Mouse (Mus musculus) embryonic facial prominence, embryonic 11.5 days (tissue): ENCODE measurements around the gene Rhbdd2. TPM values are rescaled to one million over a fixed set of nuclear protein-coding genes. Genes with fewer than 3 reads are reported as not detected.
"Not testable (repeated sequence)": the region's sequence is repeated elsewhere in the genome, so short reads cannot be mapped to it uniquely, and the experiment has no call there.

Experiments
- ATAC-seq: fragments of 200-750 bp; cut with Nextera tagmentation; replicated peaks from 2 replicates; pipeline ENCODE4 v1.8.0; 2017; ENCODE audit warnings: low read depth; ENCODE audit not compliant: insufficient number of reproducible peaks, low FRiP score, low TSS enrichment
- DNase-seq: peaks from one replicate; pipeline ENCODE4 v3.0.0-alpha.2; 2015; ENCODE audit warnings: low spot score
- H3K27ac ChIP-seq: fragments of 300-500 bp; sonication (generic); replicated peaks from 2 replicates; pipeline ENCODE4 v1.5.1; 2014; ENCODE audit warnings: mild to moderate bottlenecking, low read depth, low read length, control low read depth
- H3K27me3 ChIP-seq: fragments of 300-500 bp; sonication (generic); 2 replicates; pipeline ENCODE4 v1.6.1; 2014; ENCODE audit warnings: mild to moderate bottlenecking, low read length, moderate library complexity, mixed read lengths; ENCODE audit not compliant: control insufficient read depth, insufficient read depth
- H3K36me3 ChIP-seq: fragments of 300-500 bp; sonication (generic); replicated peaks from 2 replicates; pipeline ENCODE4 v1.6.1; 2014; ENCODE audit warnings: low read depth, mild to moderate bottlenecking, low read length, moderate library complexity, mixed read lengths; ENCODE audit not compliant: control insufficient read depth, insufficient read depth
- H3K4me1 ChIP-seq: fragments of 300-500 bp; sonication (generic); 2 replicates; pipeline ENCODE4 v1.6.1; 2014; ENCODE audit warnings: low read length, mixed read lengths; ENCODE audit not compliant: control insufficient read depth, insufficient read depth
- H3K4me2 ChIP-seq: fragments of 300-500 bp; sonication (generic); 2 replicates; pipeline ENCODE4 v1.6.1; 2014; ENCODE audit warnings: low read depth, mild to moderate bottlenecking, control low read depth, low read length, moderate library complexity
- H3K4me3 ChIP-seq: fragments of 300-500 bp; sonication (generic); 2 replicates; pipeline ENCODE4 v1.5.1; 2014; ENCODE audit warnings: low read depth, low read length, control low read depth
- H3K9ac ChIP-seq: fragments of 300-500 bp; sonication (generic); replicated peaks from 2 replicates; pipeline ENCODE4 v1.6.1; 2014; ENCODE audit warnings: mild to moderate bottlenecking, control low read depth, low read length
- H3K9me3 ChIP-seq: fragments of 300-500 bp; sonication (generic); replicated peaks from 2 replicates; pipeline ENCODE4 v1.6.1; 2016; ENCODE audit warnings: mild to moderate bottlenecking, low read length, inconsistent platforms, mixed read lengths; ENCODE audit not compliant: control insufficient read depth
- WGBS: fragments of 180-500 bp; shearing (Covaris S2); extraction: QIAGEN DNeasy Blood & Tissue Kit; methylation state at CpG from one replicate; pipeline ENCODE4 v1.1.7; 2014; 5-methylcytosine and 5-hydroxymethylcytosine counted together
- polyA plus RNA-seq: library from polyadenylated mRNA; unstranded; fragments of >200 nt; fragmentation: Nextera tagmentation; extraction: Ambion mirVana; gene quantifications from 2 replicates; pipeline ENCODE4 v1.2.1, GENCODE M21; 2014

Gene Rhbdd2
- polyA plus RNA-seq, 1 experiment from 2014 or later: 43.1 TPM

DNA sequence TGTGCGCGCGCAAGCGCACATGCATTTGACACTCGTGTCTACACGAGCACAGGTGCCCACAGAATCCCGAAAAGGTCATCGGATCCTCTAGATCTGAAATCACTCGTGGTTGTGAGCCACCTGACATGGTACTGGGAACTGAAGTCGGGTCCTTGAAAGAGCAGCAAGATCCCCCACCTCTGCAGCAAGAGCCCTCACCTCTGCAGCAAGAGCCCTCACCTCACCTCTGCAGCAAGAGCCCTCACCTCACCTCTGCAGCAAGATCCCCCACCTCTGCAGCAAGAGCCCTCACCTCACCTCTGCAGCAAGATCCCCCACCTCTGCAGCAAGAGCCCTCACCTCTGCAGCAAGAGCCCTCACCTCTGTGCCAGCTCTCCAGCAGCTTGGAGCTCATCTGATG lies 12.7 kb upstream of the Rhbdd2 start:
- not testable (repeated sequence) for H3K4me1 ChIP-seq, H3K4me3 ChIP-seq, H3K9me3 ChIP-seq, H3K4me2 ChIP-seq, H3K27ac ChIP-seq, H3K36me3 ChIP-seq, H3K27me3 ChIP-seq, H3K9ac ChIP-seq, ATAC-seq, DNase-seq
- 87% methylated on average over 10 of the region's 10 CpGs for WGBS

DNA sequence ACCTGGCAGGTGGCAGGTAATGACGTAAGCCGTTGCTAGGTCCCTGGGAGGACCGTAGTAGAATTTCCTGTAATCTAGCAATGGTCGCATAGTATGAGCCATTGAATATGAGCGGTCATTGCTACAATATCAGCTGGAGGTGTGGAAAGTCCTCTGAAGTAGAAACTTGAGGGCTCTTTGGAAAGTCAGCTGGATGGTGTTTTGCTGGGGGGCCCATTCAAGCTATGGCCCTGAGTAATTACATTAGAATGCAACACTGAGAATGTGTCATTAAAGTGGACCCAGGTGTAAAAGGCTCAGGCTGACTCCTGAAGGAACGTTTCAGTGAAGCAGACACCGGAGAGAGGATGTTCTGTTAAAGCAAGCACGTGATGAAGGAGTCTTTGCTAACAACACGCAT lies 11.9 kb upstream of the Rhbdd2 start:
- Histone ChIP-seq H3K4me1 (no peaks in the 10 kb centered on the region), H3K36me3 (no peaks in the 10 kb centered on the region), H3K9ac (no peak overlapping the region), H3K27ac (no peak overlapping the region), H3K4me3 (no peak overlapping the region), H3K9me3 (no peaks in the 10 kb centered on the region), H3K4me2 (no peak overlapping the region), H3K27me3 (no peaks in the 10 kb centered on the region)
- DNase-seq (no peak), ATAC-seq (no peak)
- 87% methylated on average over 9 of the region's 9 CpGs for WGBS

DNA sequence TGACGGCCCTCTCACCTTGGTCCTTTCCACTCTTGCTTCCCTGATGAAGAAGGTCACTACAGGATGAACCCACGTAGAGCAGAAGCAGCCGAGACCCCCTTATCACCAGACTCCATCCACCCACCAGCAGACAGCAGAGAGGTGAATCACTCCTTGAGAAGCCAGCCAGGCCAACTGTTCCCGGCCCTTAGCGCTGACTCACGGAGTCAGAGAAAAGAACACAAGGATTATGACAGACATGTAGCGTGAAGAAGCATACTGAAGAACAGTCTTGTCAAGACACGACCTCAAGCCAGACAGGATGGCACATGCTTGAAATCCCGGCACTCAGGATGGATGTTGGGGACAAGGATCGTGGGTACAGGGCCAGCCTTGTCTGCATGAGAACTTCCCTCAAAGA lies 10.7 kb upstream of the Rhbdd2 start:
- ATAC-seq: no peak
- H3K27me3 ChIP-seq: no peaks in the 10 kb centered on the region
- no peaks in the 10 kb centered on the region for H3K9me3 ChIP-seq
- 82% methylated on average over 10 of the region's 10 CpGs for WGBS
- no peak overlapping the region for H3K4me2 ChIP-seq
- DNase-seq: no peak
- no peak overlapping the region for H3K4me3 ChIP-seq
- H3K9ac ChIP-seq: no peak overlapping the region
- H3K4me1 ChIP-seq: no peaks in the 10 kb centered on the region
- H3K36me3 ChIP-seq: no peaks in the 10 kb centered on the region
- no peak overlapping the region for H3K27ac ChIP-seq

DNA sequence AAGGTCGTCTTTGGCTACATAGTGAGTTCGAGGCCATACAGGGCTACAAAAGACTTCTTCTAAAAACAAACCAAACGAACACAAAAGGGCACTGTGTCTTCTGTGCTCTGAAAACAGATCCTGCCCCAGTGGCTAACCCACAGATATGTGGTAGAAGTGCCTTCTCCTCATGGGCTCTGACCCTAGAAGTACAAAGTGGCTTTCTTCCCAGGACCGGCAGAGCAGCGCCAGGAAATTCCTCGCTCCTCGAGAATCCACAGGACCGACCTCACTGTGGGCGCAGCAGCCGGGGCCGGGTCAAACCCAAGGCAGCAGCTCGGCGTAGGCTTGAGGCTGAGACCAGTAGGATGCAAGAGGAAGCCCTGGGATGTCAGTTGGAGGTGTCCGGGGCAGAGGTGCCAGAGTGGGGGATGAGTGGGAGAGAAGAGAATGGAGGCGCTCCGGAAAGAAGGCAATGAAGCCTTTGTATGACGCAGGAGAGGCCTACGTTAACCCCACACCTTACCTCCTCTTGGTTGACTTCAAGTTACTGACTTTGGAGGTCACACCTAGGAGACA lies 9.3 kb upstream of the Rhbdd2 start:
- Histone ChIP-seq H3K27ac (no peak overlapping the region), H3K27me3 (no peaks in the 10 kb centered on the region), H3K9ac (no peak overlapping the region), H3K9me3 (no peaks in the 10 kb centered on the region), H3K36me3 (no peaks in the 10 kb centered on the region), H3K4me2 (no peak overlapping the region), H3K4me3 (no peak overlapping the region), H3K4me1 (no peaks in the 10 kb centered on the region)
- 69% methylated on average over 18 of the region's 18 CpGs for WGBS
- ATAC-seq (no peak), DNase-seq (no peak)

DNA sequence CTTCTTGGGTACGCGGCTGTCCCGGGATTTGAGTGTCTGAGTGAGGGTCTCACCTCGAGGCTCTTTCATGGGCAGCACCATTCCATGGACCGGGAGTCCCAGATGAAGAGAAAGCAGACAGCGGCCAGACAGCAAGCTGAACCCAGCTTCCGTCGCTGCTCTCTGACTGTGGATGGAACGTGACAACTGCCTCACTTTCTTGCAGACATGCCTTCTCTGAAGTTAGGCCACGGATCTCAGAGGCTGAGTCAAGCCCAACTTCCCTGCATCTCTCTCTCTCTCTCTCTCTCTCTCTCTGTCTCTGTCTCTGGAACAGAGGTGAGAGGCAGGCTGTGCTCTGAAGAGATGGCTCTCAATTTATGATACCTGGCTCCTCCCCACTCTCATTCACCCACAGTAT lies 3.5 kb upstream of the Rhbdd2 start:
- Histone ChIP-seq H3K27ac (no peak overlapping the region), H3K4me2 (no peak overlapping the region), H3K27me3 (no peaks in the 10 kb centered on the region), H3K4me1 (no peaks in the 10 kb centered on the region), H3K4me3 (no peak overlapping the region), H3K9me3 (no peaks in the 10 kb centered on the region), H3K9ac (no peak overlapping the region), H3K36me3 (no peaks in the 10 kb centered on the region)
- ATAC-seq (no peak), DNase-seq (no peak)
- 52% methylated on average over 10 of the region's 10 CpGs for WGBS

DNA sequence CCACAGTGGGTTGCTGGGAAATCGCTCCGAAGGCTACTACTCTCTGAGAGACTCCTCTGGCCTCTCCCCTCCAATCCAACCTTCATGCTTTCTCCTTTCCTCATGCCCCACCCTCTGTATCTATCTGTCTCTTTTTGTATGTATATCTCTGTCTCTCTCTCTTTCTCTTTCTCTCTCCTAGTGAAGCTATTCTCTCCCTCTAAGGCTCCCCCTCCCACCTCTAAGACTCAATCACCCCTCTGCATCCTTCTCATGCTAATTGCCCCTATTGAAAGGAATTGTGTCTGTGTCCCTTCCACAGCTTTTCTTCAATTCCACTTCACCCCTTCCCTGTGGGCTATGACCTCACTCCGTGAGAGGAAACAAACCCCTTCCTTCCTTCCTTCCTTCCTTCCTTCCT lies 3.0 kb upstream of the Rhbdd2 start:
- no peaks in the 10 kb centered on the region for H3K9me3 ChIP-seq
- no peak for ATAC-seq
- 78% methylated on average over 3 of the region's 3 CpGs for whole genome bisulfite sequencing

DNA sequence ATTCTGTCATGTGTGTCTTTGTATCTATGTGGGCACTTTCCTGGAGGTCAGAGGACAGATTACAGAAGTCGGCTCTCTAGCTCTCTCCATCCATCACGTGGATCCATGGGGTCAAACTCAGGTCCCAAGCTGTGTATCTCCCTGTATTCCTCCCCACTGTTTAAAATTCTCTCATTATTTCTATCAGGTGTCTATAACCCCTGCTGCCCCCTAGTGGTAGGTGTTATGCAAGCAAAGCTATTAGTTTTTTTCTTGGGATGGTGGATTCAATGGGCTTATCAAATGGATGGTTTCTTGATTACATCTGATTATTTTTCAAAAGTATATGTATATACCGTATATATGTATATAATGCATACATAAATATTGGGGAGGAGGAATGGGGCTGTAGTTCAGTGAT lies 1.8 kb upstream of the Rhbdd2 start:
- ATAC-seq (no peak), DNase-seq (peak; percentile 76)
- no peaks in the 10 kb centered on the region for H3K9me3 ChIP-seq
- 35% methylated on average over 3 of the region's 3 CpGs for WGBS
- no peaks in the 10 kb centered on the region for H3K36me3 ChIP-seq
- no peak overlapping the region for H3K9ac ChIP-seq
- no peak overlapping the region for H3K27ac ChIP-seq
- H3K27me3 ChIP-seq: no peaks in the 10 kb centered on the region
- no peaks in the 10 kb centered on the region for H3K4me1 ChIP-seq
- H3K4me2 ChIP-seq: no peak overlapping the region
- H3K4me3 ChIP-seq: no peak overlapping the region

More for the DNA sequence above, 3.0 kb upstream of the Rhbdd2 start:
- Histone ChIP-seq H3K4me3 (no peak overlapping the region), H3K27me3 (no peaks in the 10 kb centered on the region), H3K4me1 (no peaks in the 10 kb centered on the region), H3K27ac (no peak overlapping the region), H3K9ac (no peak overlapping the region), H3K36me3 (no peaks in the 10 kb centered on the region), H3K4me2 (no peak overlapping the region)
- no peak for DNase-seq

DNA sequence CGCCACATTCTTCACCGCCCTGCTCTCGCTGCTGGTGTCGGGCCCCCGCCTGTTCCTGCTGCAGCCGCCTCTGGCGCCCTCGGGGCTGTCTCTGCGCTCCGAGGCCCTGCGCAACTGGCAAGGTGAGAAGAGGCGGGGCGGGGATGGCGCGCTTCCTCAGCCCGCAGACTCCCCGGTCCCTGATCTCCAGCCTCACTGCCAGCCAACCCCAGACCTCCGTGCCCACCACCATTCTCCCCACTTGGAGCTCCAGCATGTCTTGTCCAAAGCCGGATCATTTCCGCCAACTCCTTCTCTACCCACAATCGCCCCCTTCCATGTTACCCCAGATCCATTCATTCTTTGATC lies 353 bp downstream of the Rhbdd2 start:
- no peaks in the 10 kb centered on the region for H3K27me3 ChIP-seq
- H3K4me3 ChIP-seq: peak overlapping the region; percentile 82
- H3K9me3 ChIP-seq: no peaks in the 10 kb centered on the region
- H3K4me2 ChIP-seq: peak overlapping the region; percentile 62
- ATAC-seq (peak; percentile 74), DNase-seq (no peak)
- WGBS: under 1% methylated on average over 17 of the region's 21 CpGs
- no peaks in the 10 kb centered on the region for H3K4me1 ChIP-seq
- peak overlapping the region; percentile 52 for H3K27ac ChIP-seq
- peak overlapping the region; percentile 85 for H3K9ac ChIP-seq
- no peaks in the 10 kb centered on the region for H3K36me3 ChIP-seq
